Mouse (Mus musculus) stomach, postnatal 0 days (tissue): ENCODE data around the gene Gm43302. TPM values are rescaled to one million over a fixed set of nuclear protein-coding genes. Genes with fewer than 3 reads are reported as not detected.
"Not testable (repeated sequence)": the region's sequence is repeated elsewhere in the genome, so short reads cannot be mapped to it uniquely, and the experiment has no call there.

Source experiments
- ATAC-seq: fragments of 200-750 bp; cut with Nextera tagmentation; 2 replicates; pipeline ENCODE4 v1.8.0; 2017; ENCODE audit not compliant: low FRiP score, low TSS enrichment
- DNase-seq: peaks from one replicate; pipeline ENCODE4 v3.0.0-alpha.2; 2016; ENCODE audit warnings: low spot score
- H3K27ac ChIP-seq: fragments of 300-500 bp; sonication (generic); replicated peaks from 2 replicates; pipeline ENCODE4 v1.5.1; 2014; ENCODE audit warnings: mild to moderate bottlenecking, control low read depth
- H3K27me3 ChIP-seq: fragments of 300-500 bp; sonication (generic); 2 replicates; pipeline ENCODE4 v1.6.1; 2014; ENCODE audit warnings: low read length; ENCODE audit not compliant: control insufficient read depth, insufficient read depth
- H3K36me3 ChIP-seq: fragments of 300-500 bp; sonication (generic); 2 replicates; pipeline ENCODE4 v1.6.1; 2014; ENCODE audit warnings: low read length, mixed read lengths; ENCODE audit not compliant: control insufficient read depth, insufficient read depth
- H3K4me1 ChIP-seq: fragments of 300-500 bp; sonication (generic); replicated peaks from 2 replicates; pipeline ENCODE4 v1.6.1; 2014; ENCODE audit warnings: antibody characterized with exemption; ENCODE audit not compliant: control insufficient read depth, insufficient read depth
- H3K4me2 ChIP-seq: fragments of 300-500 bp; sonication (generic); replicated peaks from 2 replicates; pipeline ENCODE4 v1.6.1; 2014; ENCODE audit warnings: low read depth, mild to moderate bottlenecking, control low read depth, moderate library complexity
- H3K4me3 ChIP-seq: fragments of 300-500 bp; sonication (generic); 2 replicates; pipeline ENCODE4 v1.5.1; 2014; ENCODE audit warnings: low read depth, low read length, control low read depth
- H3K9ac ChIP-seq: fragments of 300-500 bp; sonication (generic); 2 replicates; pipeline ENCODE4 v1.6.1; 2014; ENCODE audit warnings: mild to moderate bottlenecking, low read length, control low read depth, mixed read lengths
- H3K9me3 ChIP-seq: fragments of 300-500 bp; sonication (generic); 2 replicates; pipeline ENCODE4 v1.6.1; 2016; ENCODE audit warnings: low read length; ENCODE audit not compliant: control insufficient read depth
- CTCF ChIP-seq: IDR thresholded peaks from 2 replicates; pipeline ENCODE4 v1.5.1; 2016; ENCODE audit warnings: antibody characterized with exemption, low read depth, mild to moderate bottlenecking, moderate library complexity
- EP300 ChIP-seq: optimal IDR thresholded peaks from 2 replicates; pipeline ENCODE3; 2016; ENCODE audit warnings: antibody characterized with exemption
- WGBS: fragments of 180-500 bp; shearing (Covaris S2); extraction: QIAGEN DNeasy Blood & Tissue Kit; methylation state at CpG from one replicate; pipeline ENCODE4 v1.1.7; 2014; 5-methylcytosine and 5-hydroxymethylcytosine counted together
- polyA plus RNA-seq: library from polyadenylated mRNA; unstranded; fragments of >200 nt; fragmentation: Nextera tagmentation; extraction: Ambion mirVana; gene quantifications from 2 replicates; pipeline ENCODE4 v1.2.1, GENCODE M21; 2015

The Gm43302 gene
- polyA plus RNA-seq, 1 experiment from 2014 or later, result not detected

- DNase-seq (no peak), ATAC-seq (no peak)
- Histone ChIP-seq H3K9me3 (no peaks in the 10 kb centered on the region), H3K4me1 (no peaks in the 10 kb centered on the region), H3K27me3 (no peaks in the 10 kb centered on the region), H3K36me3 (no peaks in the 10 kb centered on the region), H3K4me3 (no peak overlapping the region), H3K27ac (no peak overlapping the region), H3K4me2 (no peak overlapping the region), H3K9ac (no peak overlapping the region)
- TF ChIP-seq CTCF (no peak), EP300 (no peak)
- WGBS, result 51% methylated on average over 1 of the region's 1 CpGs
Observed at GRCm38 (mm10) chr5:105306159-105306581, 12.7 kb upstream of the Gm43302 start.

GRCm38 (mm10) chr5:105305671-105306070, 12.2 kb upstream of the Gm43302 start:
- 74% methylated on average over 4 of the region's 4 CpGs for WGBS
- not testable (repeated sequence) for H3K4me3 ChIP-seq, H3K27me3 ChIP-seq, ATAC-seq, H3K4me2 ChIP-seq, H3K9me3 ChIP-seq, H3K9ac ChIP-seq, H3K36me3 ChIP-seq, H3K27ac ChIP-seq, DNase-seq, H3K4me1 ChIP-seq

GRCm38 (mm10) chr5:105301963-105302362, 8.5 kb upstream of the Gm43302 start:
- Histone ChIP-seq H3K9me3 (no peaks in the 10 kb centered on the region), H3K36me3 (no peaks in the 10 kb centered on the region), H3K4me2 (no peak overlapping the region), H3K4me1 (no peaks in the 10 kb centered on the region), H3K27ac (no peak overlapping the region), H3K27me3 (no peaks in the 10 kb centered on the region), H3K9ac (no peak overlapping the region), H3K4me3 (no peak overlapping the region)
- ATAC-seq (no peak), DNase-seq (no peak)
- no peak for TF ChIP-seq CTCF
- TF ChIP-seq EP300, result no peak
- 82% methylated on average over 4 of the region's 4 CpGs for WGBS

- no peak for ATAC-seq
- no peak overlapping the region for H3K27ac ChIP-seq
- no peak overlapping the region for H3K4me3 ChIP-seq
- no peaks in the 10 kb centered on the region for H3K27me3 ChIP-seq
- TF ChIP-seq CTCF (no peak), EP300 (no peak)
- H3K4me1 ChIP-seq, result no peaks in the 10 kb centered on the region
- H3K4me2 ChIP-seq, result no peak overlapping the region
- no peak overlapping the region for H3K9ac ChIP-seq
- no peaks in the 10 kb centered on the region for H3K36me3 ChIP-seq
- WGBS, result 39% methylated on average over 2 of the region's 2 CpGs
- DNase-seq, result no peak
- no peaks in the 10 kb centered on the region for H3K9me3 ChIP-seq
Observed at GRCm38 (mm10) chr5:105301531-105301930, 8.0 kb upstream of the Gm43302 start.

- WGBS, result 58% methylated on average over 3 of the region's 3 CpGs
- Histone ChIP-seq H3K4me3 (no peak overlapping the region), H3K9me3 (no peaks in the 10 kb centered on the region), H3K4me1 (no peaks in the 10 kb centered on the region), H3K27me3 (no peaks in the 10 kb centered on the region), H3K9ac (no peak overlapping the region), H3K27ac (no peak overlapping the region), H3K4me2 (no peak overlapping the region), H3K36me3 (no peaks in the 10 kb centered on the region)
- ATAC-seq, result peak; percentile 85
- DNase-seq, result peak; percentile 64
- TF ChIP-seq CTCF (no peak), EP300 (no peak)
Observed at GRCm38 (mm10) chr5:105295746-105296145, 2.3 kb upstream of the Gm43302 start.

GRCm38 (mm10) chr5:105292492-105292891, 1.0 kb downstream of the Gm43302 start:
- ATAC-seq (no peak), DNase-seq (no peak)
- no peak overlapping the region for H3K4me2 ChIP-seq
- no peaks in the 10 kb centered on the region for H3K27me3 ChIP-seq
- no peaks in the 10 kb centered on the region for H3K4me1 ChIP-seq
- TF ChIP-seq CTCF (no peak), EP300 (no peak)
- no peak overlapping the region; the same call in 1 of the 2 replicates for H3K4me3 ChIP-seq
- no peak overlapping the region for H3K9ac ChIP-seq
- 81% methylated on average over 1 of the region's 1 CpGs for WGBS
- H3K27ac ChIP-seq, result no peak overlapping the region; the same call in 1 of the 2 replicates
- no peaks in the 10 kb centered on the region for H3K9me3 ChIP-seq
- no peaks in the 10 kb centered on the region for H3K36me3 ChIP-seq

- not testable (repeated sequence) for H3K4me1 ChIP-seq
- 83% methylated on average over 3 of the region's 3 CpGs for WGBS
Observed at GRCm38 (mm10) chr5:105290921-105291320, 2.6 kb downstream of the Gm43302 start.

GRCm38 (mm10) chr5:105260673-105261072, 32.8 kb downstream of the Gm43302 start:
- H3K27me3 ChIP-seq, H3K4me3 ChIP-seq, H3K4me1 ChIP-seq, H3K9ac ChIP-seq, H3K9me3 ChIP-seq, ATAC-seq, H3K4me2 ChIP-seq, H3K36me3 ChIP-seq, DNase-seq, H3K27ac ChIP-seq: not testable (repeated sequence)
- WGBS, result no CpG with 5 or more reads among the region's 3 CpGs

More at GRCm38 (mm10) chr5:105290921-105291320, 2.6 kb downstream of the Gm43302 start:
- H3K9ac ChIP-seq, ATAC-seq, H3K4me2 ChIP-seq, H3K27me3 ChIP-seq, H3K9me3 ChIP-seq, H3K4me3 ChIP-seq, DNase-seq, H3K36me3 ChIP-seq, H3K27ac ChIP-seq: not testable (repeated sequence)
